Mouse (Mus musculus) midbrain, postnatal 0 days (tissue): Measurements from ENCODE around the gene Slc12a7. TPM values are rescaled to one million over a fixed set of nuclear protein-coding genes. Genes with fewer than 3 reads are reported as not detected.

Experiments
- ATAC-seq: fragments of 200-750 bp; cut with Nextera tagmentation; 2 replicates; pipeline ENCODE4 v1.8.0; 2017; ENCODE audit warnings: moderate number of reproducible peaks, mild to moderate bottlenecking, moderate TSS enrichment, moderate library complexity; ENCODE audit not compliant: low FRiP score
- DNase-seq: peaks from one replicate; pipeline ENCODE4 v3.0.0-alpha.2; 2015; ENCODE audit warnings: low spot score
- H3K27ac ChIP-seq: fragments of 300-500 bp; sonication (generic); 2 replicates; pipeline ENCODE4 v1.5.1; 2014; ENCODE audit warnings: low read depth, mild to moderate bottlenecking, low read length, mixed read lengths
- H3K27me3 ChIP-seq: fragments of 300-500 bp; sonication (generic); 2 replicates; pipeline ENCODE4 v1.6.1; 2014; ENCODE audit warnings: low read length, control low read depth, mixed read lengths; ENCODE audit not compliant: insufficient read depth
- H3K36me3 ChIP-seq: fragments of 300-500 bp; sonication (generic); 2 replicates; pipeline ENCODE4 v1.6.1; 2014; ENCODE audit warnings: low read length, control low read depth, mixed read lengths; ENCODE audit not compliant: insufficient read depth
- H3K4me1 ChIP-seq: fragments of 300-500 bp; sonication (generic); 2 replicates; pipeline ENCODE4 v1.6.1; 2014; ENCODE audit warnings: mild to moderate bottlenecking, control low read depth, antibody characterized with exemption, low read length, mixed read lengths; ENCODE audit not compliant: insufficient read depth
- H3K4me2 ChIP-seq: fragments of 300-500 bp; sonication (generic); 2 replicates; pipeline ENCODE4 v1.6.1; 2014; ENCODE audit warnings: low read depth, mild to moderate bottlenecking, low read length, mixed read lengths; ENCODE audit not compliant: poor library complexity, severe bottlenecking
- H3K4me3 ChIP-seq: fragments of 300-500 bp; sonication (generic); 2 replicates; pipeline ENCODE4 v1.5.1; 2014; ENCODE audit warnings: low read depth, mild to moderate bottlenecking, low read length, moderate library complexity
- H3K9ac ChIP-seq: fragments of 300-500 bp; sonication (generic); replicated peaks from 2 replicates; pipeline ENCODE4 v1.6.1; 2014; ENCODE audit warnings: mild to moderate bottlenecking, low read length, moderate library complexity, mixed read lengths; ENCODE audit not compliant: poor library complexity, severe bottlenecking
- H3K9me3 ChIP-seq: fragments of 300-500 bp; sonication (generic); 2 replicates; pipeline ENCODE4 v1.6.1; 2016; ENCODE audit warnings: low read length, control low read depth
- CTCF ChIP-seq: IDR thresholded peaks from 2 replicates; pipeline ENCODE4 v1.5.1; 2016; ENCODE audit warnings: antibody characterized with exemption, mild to moderate bottlenecking
- WGBS: fragments of 180-500 bp; shearing (Covaris S2); extraction: QIAGEN DNeasy Blood & Tissue Kit; methylation state at CpG from one replicate; pipeline ENCODE4 v1.1.7; 2014; 5-methylcytosine and 5-hydroxymethylcytosine counted together
- polyA plus RNA-seq: library from polyadenylated mRNA; unstranded; fragments of >200 nt; fragmentation: Nextera tagmentation; extraction: Ambion mirVana; gene quantifications from 2 replicates; pipeline ENCODE4 v1.2.1, GENCODE M21; 2015
- total RNA-seq: library from RNA; depleted of rRNA; stranded (reverse); fragments of >200 nt; gene quantifications from 2 replicates; pipeline ENCODE4 v1.2.3, GENCODE M21; 2014

Slc12a7 gene
- total and polyA plus RNA-seq, 2 experiments from 2014 or later: 4.7 to 8.9 TPM

DNA sequence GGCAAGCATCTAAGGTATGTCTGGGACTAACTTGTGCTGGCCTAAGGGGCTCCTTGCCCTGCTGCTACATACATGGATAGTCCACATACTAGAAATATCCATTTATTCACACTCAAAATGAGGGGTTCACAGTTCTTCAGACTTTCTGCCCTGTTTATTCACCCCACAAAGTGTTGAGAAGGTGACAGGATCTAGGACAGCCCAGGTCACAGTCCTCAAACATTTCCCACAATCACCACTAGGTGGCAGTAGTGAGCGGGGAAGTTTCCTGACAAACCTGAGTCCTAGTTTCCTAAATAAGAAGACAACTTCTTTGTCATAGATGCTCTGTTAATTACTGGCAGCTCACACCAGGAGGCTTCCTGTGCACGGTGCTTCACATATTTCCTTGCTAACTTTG is 98.6 kb downstream of the Slc12a7 start:
- H3K36me3 ChIP-seq: 0 out of 2 replicates have a peak, but pooled peaks cover 3% of the 10 kb centered on the region
- H3K27me3 ChIP-seq: no peaks in the 10 kb centered on the region
- H3K27ac ChIP-seq: no peak overlapping the region
- DNase-seq: peak; percentile 59
- no peak overlapping the region for H3K4me3 ChIP-seq
- no peaks in the 10 kb centered on the region for H3K9me3 ChIP-seq
- TF ChIP-seq CTCF: peak; percentile 91
- no peak overlapping the region for H3K4me2 ChIP-seq
- 0 out of 2 replicates have a peak, but pooled peaks have one; percentile 21 for ATAC-seq
- 11% methylated on average over 2 of the region's 2 CpGs for WGBS
- peaks cover 3% of the 10 kb centered on the region; the same call in 1 of the 2 replicates for H3K4me1 ChIP-seq
- no peak overlapping the region for H3K9ac ChIP-seq

DNA sequence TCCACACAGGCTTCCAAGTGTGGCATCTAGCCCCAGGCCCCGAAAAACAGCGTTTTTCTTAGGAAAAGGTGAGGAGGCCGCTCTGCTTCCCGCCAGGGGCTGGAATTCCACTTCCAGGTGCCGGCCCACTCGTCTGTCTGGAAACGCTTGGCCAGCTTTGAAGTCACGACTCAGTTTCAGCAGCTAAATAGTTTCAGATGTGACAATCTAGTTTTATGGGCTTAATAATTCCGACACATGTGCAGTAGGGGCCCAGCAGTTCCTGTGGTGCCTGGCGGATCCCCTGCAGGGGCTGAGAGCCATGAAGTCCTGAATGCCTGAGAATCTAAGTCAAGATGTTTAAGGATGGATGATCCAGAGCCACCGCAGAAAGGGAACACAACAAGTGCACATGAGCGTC is 100.9 kb downstream of the Slc12a7 start:
- Histone ChIP-seq H3K36me3 (no peaks in the 10 kb centered on the region), H3K9ac (no peak overlapping the region), H3K4me2 (no peak overlapping the region), H3K4me1 (peaks cover 7% of the 10 kb centered on the region; the same call in 1 of the 2 replicates), H3K27me3 (no peaks in the 10 kb centered on the region), H3K4me3 (no peak overlapping the region), H3K27ac (no peak overlapping the region), H3K9me3 (no peaks in the 10 kb centered on the region)
- DNase-seq: no peak
- no peak for TF ChIP-seq CTCF
- WGBS: 71% methylated on average over 12 of the region's 12 CpGs
- no peak for ATAC-seq

DNA sequence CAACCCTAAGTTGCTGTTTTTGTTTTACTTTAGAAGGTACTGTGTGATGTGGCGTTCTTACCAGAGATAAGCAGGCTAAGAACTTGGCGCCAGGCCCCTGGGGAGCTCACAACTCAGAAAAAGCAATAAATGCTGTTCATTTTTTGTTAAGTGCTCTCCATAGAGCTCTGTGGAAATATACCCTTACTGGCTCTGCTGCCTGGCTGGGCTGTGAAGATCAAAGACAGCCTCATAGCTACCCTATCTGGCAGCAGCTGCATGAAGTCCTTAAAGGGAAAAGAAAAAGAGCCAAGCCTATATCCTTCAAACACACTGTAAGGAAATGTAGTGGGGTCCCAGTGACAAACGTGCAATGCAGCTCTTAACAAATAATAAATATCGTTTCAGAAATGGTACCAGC is 102.9 kb downstream of the Slc12a7 start:
- Histone ChIP-seq H3K4me1 (peaks cover 7% of the 10 kb centered on the region; the same call in 1 of the 2 replicates), H3K36me3 (no peaks in the 10 kb centered on the region), H3K4me2 (no peak overlapping the region), H3K9ac (no peak overlapping the region), H3K27me3 (no peaks in the 10 kb centered on the region), H3K9me3 (no peaks in the 10 kb centered on the region), H3K27ac (no peak overlapping the region; the same call in 1 of the 2 replicates), H3K4me3 (no peak overlapping the region)
- ATAC-seq (no peak), DNase-seq (no peak)
- no peak for TF ChIP-seq CTCF
- WGBS: 38% methylated on average over 4 of the region's 4 CpGs

DNA sequence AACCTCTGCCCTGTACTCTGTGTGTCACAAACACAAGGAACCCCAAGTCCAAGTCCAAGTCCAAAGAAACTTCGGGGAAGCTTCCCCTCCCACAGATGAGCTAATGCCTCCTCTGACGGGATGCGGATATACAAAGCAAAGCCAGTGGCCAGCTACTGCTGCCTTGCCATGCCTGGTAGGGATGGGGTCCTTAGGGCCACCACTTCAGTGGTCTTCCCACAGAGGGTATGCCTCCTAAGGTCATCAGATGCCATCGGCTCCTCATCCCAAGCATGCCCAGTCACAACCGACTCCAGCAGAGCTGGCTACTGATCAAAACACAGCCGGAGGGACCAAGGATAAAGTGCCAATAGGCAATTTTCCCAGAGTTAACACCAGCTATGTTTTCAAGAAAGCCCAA is 103.6 kb downstream of the Slc12a7 start:
- H3K36me3 ChIP-seq: no peaks in the 10 kb centered on the region
- DNase-seq: no peak
- no peak overlapping the region for H3K27ac ChIP-seq
- no peak overlapping the region for H3K4me2 ChIP-seq
- 67% methylated on average over 6 of the region's 6 CpGs for WGBS
- no peak for ATAC-seq
- no peaks in the 10 kb centered on the region for H3K9me3 ChIP-seq
- TF ChIP-seq CTCF: no peak
- H3K4me1 ChIP-seq: peaks cover 7% of the 10 kb centered on the region; the same call in 1 of the 2 replicates
- H3K4me3 ChIP-seq: no peak overlapping the region
- H3K27me3 ChIP-seq: no peaks in the 10 kb centered on the region
- no peak overlapping the region for H3K9ac ChIP-seq

DNA sequence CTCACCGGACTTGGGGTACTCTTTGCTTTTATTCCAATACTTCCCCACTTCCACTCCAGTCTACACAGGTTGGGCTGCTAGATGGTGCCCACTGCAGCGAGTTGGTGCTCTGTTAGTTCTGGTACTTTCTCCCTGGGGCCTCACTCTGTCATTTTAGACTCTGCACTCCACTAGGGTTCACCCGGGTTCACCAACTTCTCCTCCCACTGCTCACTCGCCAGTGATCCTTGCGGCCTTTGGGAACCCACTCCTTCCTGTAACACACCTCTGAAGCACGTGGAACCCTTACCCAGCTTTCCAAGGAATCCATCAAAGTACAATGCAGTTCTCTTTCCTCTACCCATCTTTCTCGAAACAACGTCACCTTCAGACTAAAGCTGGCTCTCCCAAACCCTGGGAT is 104.8 kb downstream of the Slc12a7 start:
- H3K4me3 ChIP-seq: no peak overlapping the region
- no peaks in the 10 kb centered on the region for H3K27me3 ChIP-seq
- no peaks in the 10 kb centered on the region for H3K36me3 ChIP-seq
- H3K4me2 ChIP-seq: no peak overlapping the region
- WGBS: 82% methylated on average over 8 of the region's 8 CpGs
- no peak overlapping the region for H3K9ac ChIP-seq
- H3K27ac ChIP-seq: no peak overlapping the region
- no peak for DNase-seq
- H3K9me3 ChIP-seq: no peaks in the 10 kb centered on the region
- TF ChIP-seq CTCF: no peak
- H3K4me1 ChIP-seq: peaks cover 7% of the 10 kb centered on the region; the same call in 1 of the 2 replicates
- ATAC-seq: no peak

DNA sequence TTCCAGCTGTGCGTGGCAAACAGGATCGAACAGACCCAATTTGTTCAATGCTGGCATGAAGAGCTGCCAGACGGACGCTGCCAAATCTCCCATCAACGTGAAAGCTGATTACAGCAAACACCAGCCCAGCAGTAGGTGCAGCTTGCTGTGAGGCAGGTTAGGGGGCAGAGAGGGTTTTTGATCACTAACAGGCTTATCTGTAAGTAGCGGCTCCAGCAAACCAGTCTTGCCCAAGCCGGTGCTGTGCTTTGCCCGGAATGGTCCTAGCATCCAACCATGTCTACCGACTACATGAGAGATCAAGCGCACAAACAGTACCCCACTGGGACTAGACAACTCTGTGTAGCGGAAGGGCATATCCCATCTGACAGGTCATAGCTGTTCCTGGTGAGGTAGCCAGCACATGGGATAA is 106.2 kb downstream of the Slc12a7 start:
- H3K27me3 ChIP-seq: no peaks in the 10 kb centered on the region
- 31% methylated on average over 11 of the region's 11 CpGs for WGBS
- H3K4me2 ChIP-seq: no peak overlapping the region
- DNase-seq (peak; percentile 63), ATAC-seq (peak; percentile 41)
- no peak overlapping the region for H3K27ac ChIP-seq
- H3K4me1 ChIP-seq: peaks cover 7% of the 10 kb centered on the region; the same call in 1 of the 2 replicates
- H3K9ac ChIP-seq: no peak overlapping the region
- no peaks in the 10 kb centered on the region for H3K36me3 ChIP-seq
- no peak overlapping the region for H3K4me3 ChIP-seq
- no peak for TF ChIP-seq CTCF
- no peaks in the 10 kb centered on the region for H3K9me3 ChIP-seq
